Mouse (Mus musculus): ENCODE data around the gene Plekhj1. TPM values are rescaled to one million over a fixed set of nuclear protein-coding genes. Genes with fewer than 3 reads are reported as not detected.
A peak's percentile ranks its signal among the peaks of the same experiment; 100 is the strongest.

The Plekhj1 gene
- polyA plus RNA-seq, 1 experiment from 2014 or later, result 114 TPM

DNA sequence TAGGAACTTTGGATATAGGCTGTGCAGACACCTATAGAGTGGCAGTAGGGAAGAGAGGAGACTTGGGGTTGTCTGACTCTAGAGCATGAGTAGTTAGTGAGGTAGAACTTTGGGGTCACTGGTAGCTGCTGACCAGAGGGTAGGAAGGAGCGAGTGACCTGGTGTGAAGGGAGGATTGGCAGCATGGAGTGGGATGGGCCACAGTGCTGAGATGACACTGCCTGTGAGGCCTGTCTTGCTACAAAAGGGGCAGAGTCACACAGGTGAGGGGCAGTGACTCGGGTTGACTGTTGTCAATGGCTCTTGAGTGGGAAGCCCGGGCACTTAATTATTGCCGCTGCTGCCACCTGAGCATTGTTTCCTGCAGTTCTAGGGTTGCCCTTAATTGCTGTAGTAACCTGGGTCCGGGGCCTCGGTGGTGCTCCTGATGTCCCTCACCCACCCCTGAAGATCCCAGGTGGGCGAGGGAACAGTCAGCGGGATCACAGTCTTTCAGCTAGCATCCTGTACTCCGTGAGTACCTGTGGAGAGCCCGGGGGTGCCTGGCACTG is 29.5 kb upstream of the Plekhj1 start:
- H3K9me3 ChIP-seq (replicated peaks; ENCODE audit: control insufficient read depth, low read length), result no peaks in the 10 kb centered on the region
- WGBS, result 61% methylated on average over 10 of the region's 10 CpGs
- ATAC-seq (ENCODE audit: insufficient read depth, low FRiP score), result no peak
- no peaks in the 10 kb centered on the region for H3K27me3 ChIP-seq (ENCODE audit: control insufficient read depth, insufficient read depth, low read length)
- H3K4me2 ChIP-seq (ENCODE audit: low read depth, low read length), result peak overlapping the region; percentile 85
- H3K27ac ChIP-seq (ENCODE audit: low read length), result no peak overlapping the region
- H3K36me3 ChIP-seq (ENCODE audit: control insufficient read depth, insufficient read depth, low read length), result peaks cover 11% of the 10 kb centered on the region; the same call in 1 of the 2 replicates
- H3K4me1 ChIP-seq (ENCODE audit: control insufficient read depth, insufficient read depth, low read length), result peaks cover 26% of the 10 kb centered on the region
- peak overlapping the region; percentile 70 for H3K4me3 ChIP-seq (replicated peaks; ENCODE audit: low read length)
- H3K9ac ChIP-seq (ENCODE audit: low read length), result peak overlapping the region; percentile 93

DNA sequence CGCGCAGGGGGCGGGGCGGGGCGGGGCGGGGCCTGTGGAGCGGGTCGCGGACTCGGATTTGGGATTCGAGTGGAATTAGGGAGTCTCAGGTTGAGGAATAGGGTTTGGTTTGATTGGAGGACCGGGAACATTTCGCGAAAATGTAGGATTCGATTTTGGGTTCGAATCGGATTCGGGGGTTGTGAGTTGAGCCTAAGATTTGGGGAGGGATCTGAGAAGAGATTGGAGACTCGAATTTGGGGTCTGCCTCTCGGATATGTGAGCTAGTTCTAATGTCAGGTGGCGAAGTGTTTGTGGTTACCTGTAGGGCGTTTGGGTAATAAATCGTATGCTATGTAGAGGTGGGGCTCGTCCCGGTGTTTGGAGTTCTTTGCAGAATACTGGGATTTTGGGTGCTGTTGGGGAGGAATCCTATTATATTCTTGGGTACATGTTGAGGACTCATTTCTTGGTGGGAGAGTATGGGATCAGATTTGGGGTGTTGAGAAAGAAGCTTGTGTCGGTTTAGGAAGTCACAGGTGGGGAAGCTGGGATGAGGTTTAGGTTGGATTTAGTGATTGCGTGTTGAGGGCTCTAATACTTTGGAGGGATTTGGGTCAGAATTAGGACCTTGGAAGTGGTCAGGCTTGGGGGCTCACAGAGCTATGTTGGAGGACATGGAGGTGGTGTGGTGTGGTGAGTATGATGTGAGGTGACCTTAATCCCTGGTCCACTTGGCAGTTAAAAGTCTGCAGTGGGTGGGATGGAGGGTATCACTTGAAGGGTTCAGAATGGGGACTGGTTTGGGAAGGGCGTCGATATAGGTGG is 28.8 kb upstream of the Plekhj1 start:
- H3K4me1 ChIP-seq (ENCODE audit: control insufficient read depth, insufficient read depth, low read length), result peaks cover 26% of the 10 kb centered on the region

GRCm38 (mm10) chr10:80826151-80827062 is 28.0 kb upstream of the Plekhj1 start, which contains the start of gene Oaz1:
TSS of gene Oaz1 (plus strand) at chr10:80826656.
- Histone ChIP-seq H3K9ac (ENCODE audit: low read length) (peak within 1 kb of the TSS; percentile 93), H3K4me1 (ENCODE audit: control insufficient read depth, insufficient read depth, low read length) (peaks cover 26% of the 10 kb centered on the region), H3K4me3 (replicated peaks; ENCODE audit: low read length) (peak within 1 kb of the TSS; percentile 70), H3K27me3 (ENCODE audit: control insufficient read depth, insufficient read depth, low read length) (no peaks in the 10 kb centered on the region), H3K36me3 (ENCODE audit: control insufficient read depth, insufficient read depth, low read length) (peaks cover 11% of the 10 kb centered on the region; the same call in 1 of the 2 replicates), H3K4me2 (ENCODE audit: low read depth, low read length) (peak within 1 kb of the TSS; percentile 85), H3K9me3 (replicated peaks; ENCODE audit: control insufficient read depth, low read length) (no peaks in the 10 kb centered on the region), H3K27ac (ENCODE audit: low read length) (peak within 1 kb of the TSS; percentile 93)
- ATAC-seq (ENCODE audit: insufficient read depth, low FRiP score), result peak; percentile 97
- WGBS, result under 1% methylated on average over 80 of the region's 82 CpGs

More for the DNA sequence above, 28.8 kb upstream of the Plekhj1 start:
- no peak for ATAC-seq (ENCODE audit: insufficient read depth, low FRiP score)
- Histone ChIP-seq H3K9me3 (replicated peaks; ENCODE audit: control insufficient read depth, low read length) (no peaks in the 10 kb centered on the region), H3K36me3 (ENCODE audit: control insufficient read depth, insufficient read depth, low read length) (peaks cover 11% of the 10 kb centered on the region; the same call in 1 of the 2 replicates), H3K27ac (ENCODE audit: low read length) (peak overlapping the region; percentile 93), H3K27me3 (ENCODE audit: control insufficient read depth, insufficient read depth, low read length) (no peaks in the 10 kb centered on the region), H3K9ac (ENCODE audit: low read length) (peak overlapping the region; percentile 93), H3K4me3 (replicated peaks; ENCODE audit: low read length) (peak overlapping the region; percentile 70), H3K4me2 (ENCODE audit: low read depth, low read length) (peak overlapping the region; percentile 85)
- WGBS, result 5% methylated on average over 29 of the region's 29 CpGs

GRCm38 (mm10) chr10:80824827-80825226 is 26.4 kb upstream of the Plekhj1 start:
- Histone ChIP-seq H3K27me3 (ENCODE audit: control insufficient read depth, insufficient read depth, low read length) (no peaks in the 10 kb centered on the region), H3K4me1 (ENCODE audit: control insufficient read depth, insufficient read depth, low read length) (peaks cover 15% of the 10 kb centered on the region), H3K27ac (ENCODE audit: low read length) (no peak overlapping the region), H3K4me2 (ENCODE audit: low read depth, low read length) (no peak overlapping the region), H3K9me3 (replicated peaks; ENCODE audit: control insufficient read depth, low read length) (no peaks in the 10 kb centered on the region), H3K36me3 (ENCODE audit: control insufficient read depth, insufficient read depth, low read length) (0 out of 2 replicates have a peak, but pooled peaks cover 6% of the 10 kb centered on the region), H3K4me3 (replicated peaks; ENCODE audit: low read length) (no peak overlapping the region), H3K9ac (ENCODE audit: low read length) (no peak overlapping the region)
- ATAC-seq (ENCODE audit: insufficient read depth, low FRiP score), result no peak
- WGBS, result 63% methylated on average over 2 of the region's 2 CpGs

- 0 out of 2 replicates have a peak, but pooled peaks cover under 1% of the 10 kb centered on the region for H3K36me3 ChIP-seq (ENCODE audit: control insufficient read depth, insufficient read depth, low read length)
- no peak overlapping the region for H3K4me3 ChIP-seq (replicated peaks; ENCODE audit: low read length)
- H3K4me2 ChIP-seq (ENCODE audit: low read depth, low read length), result no peak overlapping the region
- H3K9ac ChIP-seq (ENCODE audit: low read length), result peak overlapping the region; percentile 46; the same call in 1 of the 2 replicates
- ATAC-seq (ENCODE audit: insufficient read depth, low FRiP score), result no peak
- H3K27ac ChIP-seq (ENCODE audit: low read length), result no peak overlapping the region
- H3K27me3 ChIP-seq (ENCODE audit: control insufficient read depth, insufficient read depth, low read length), result no peaks in the 10 kb centered on the region
- peaks cover 13% of the 10 kb centered on the region for H3K4me1 ChIP-seq (ENCODE audit: control insufficient read depth, insufficient read depth, low read length)
- WGBS, result 54% methylated on average over 8 of the region's 8 CpGs
- no peaks in the 10 kb centered on the region for H3K9me3 ChIP-seq (replicated peaks; ENCODE audit: control insufficient read depth, low read length)
Measured at GRCm38 (mm10) chr10:80823847-80824643, 25.6 kb upstream of the Plekhj1 start.

GRCm38 (mm10) chr10:80823316-80823715 is 24.9 kb upstream of the Plekhj1 start:
- no peaks in the 10 kb centered on the region for H3K9me3 ChIP-seq (replicated peaks; ENCODE audit: control insufficient read depth, low read length)
- H3K27ac ChIP-seq (ENCODE audit: low read length), result no peak overlapping the region
- H3K36me3 ChIP-seq (ENCODE audit: control insufficient read depth, insufficient read depth, low read length), result no peaks in the 10 kb centered on the region
- H3K27me3 ChIP-seq (ENCODE audit: control insufficient read depth, insufficient read depth, low read length), result no peaks in the 10 kb centered on the region
- no peak overlapping the region for H3K9ac ChIP-seq (ENCODE audit: low read length)
- H3K4me1 ChIP-seq (ENCODE audit: control insufficient read depth, insufficient read depth, low read length), result peaks cover 10% of the 10 kb centered on the region
- ATAC-seq (ENCODE audit: insufficient read depth, low FRiP score), result no peak
- no peak overlapping the region for H3K4me2 ChIP-seq (ENCODE audit: low read depth, low read length)
- H3K4me3 ChIP-seq (replicated peaks; ENCODE audit: low read length), result no peak overlapping the region
- 89% methylated on average over 1 of the region's 1 CpGs for WGBS

- H3K4me2 ChIP-seq (ENCODE audit: low read depth, low read length), result no peak overlapping the region
- no peak overlapping the region for H3K27ac ChIP-seq (ENCODE audit: low read length)
- H3K36me3 ChIP-seq (ENCODE audit: control insufficient read depth, insufficient read depth, low read length), result no peaks in the 10 kb centered on the region
- H3K9ac ChIP-seq (ENCODE audit: low read length), result no peak overlapping the region
- ATAC-seq (ENCODE audit: insufficient read depth, low FRiP score), result no peak
- H3K4me1 ChIP-seq (ENCODE audit: control insufficient read depth, insufficient read depth, low read length), result peaks cover 4% of the 10 kb centered on the region; the same call in 1 of the 2 replicates
- H3K4me3 ChIP-seq (replicated peaks; ENCODE audit: low read length), result no peak overlapping the region
- H3K27me3 ChIP-seq (ENCODE audit: control insufficient read depth, insufficient read depth, low read length), result no peaks in the 10 kb centered on the region
- H3K9me3 ChIP-seq (replicated peaks; ENCODE audit: control insufficient read depth, low read length), result no peaks in the 10 kb centered on the region
- 89% methylated on average over 5 of the region's 5 CpGs for WGBS
Measured at GRCm38 (mm10) chr10:80822528-80822927, 24.1 kb upstream of the Plekhj1 start.

DNA sequence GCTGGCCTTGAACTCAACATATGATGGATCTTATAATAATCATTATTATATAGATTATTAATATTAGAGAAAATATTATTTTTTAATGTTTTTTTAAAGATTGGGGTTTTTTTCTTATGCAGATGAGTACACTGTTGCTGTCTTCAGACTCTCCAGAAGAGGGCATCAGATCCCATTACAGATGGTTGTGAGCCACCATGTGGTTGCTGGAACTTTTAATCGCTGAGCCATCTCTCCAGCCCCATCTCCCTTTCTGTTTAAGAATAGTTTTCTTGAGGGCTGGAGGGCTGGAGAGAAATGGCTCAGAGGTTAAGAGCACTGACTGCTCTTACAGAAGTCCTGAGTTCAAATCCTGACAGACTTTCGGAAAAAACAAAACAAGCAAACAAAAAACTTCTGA is 23.6 kb upstream of the Plekhj1 start:
- Histone ChIP-seq H3K27me3 (ENCODE audit: control insufficient read depth, insufficient read depth, low read length) (no peaks in the 10 kb centered on the region), H3K27ac (ENCODE audit: low read length) (no peak overlapping the region), H3K9ac (ENCODE audit: low read length) (no peak overlapping the region), H3K9me3 (replicated peaks; ENCODE audit: control insufficient read depth, low read length) (no peaks in the 10 kb centered on the region), H3K4me3 (replicated peaks; ENCODE audit: low read length) (no peak overlapping the region), H3K36me3 (ENCODE audit: control insufficient read depth, insufficient read depth, low read length) (no peaks in the 10 kb centered on the region), H3K4me1 (ENCODE audit: control insufficient read depth, insufficient read depth, low read length) (peaks cover 4% of the 10 kb centered on the region; the same call in 1 of the 2 replicates), H3K4me2 (ENCODE audit: low read depth, low read length) (no peak overlapping the region)
- ATAC-seq (ENCODE audit: insufficient read depth, low FRiP score), result no peak
- 48% methylated on average over 2 of the region's 2 CpGs for WGBS
